Mouse (Mus musculus) embryonic fibroblast, embryonic 13.5 days (primary cell): ENCODE results near the gene Fgb.

Source experiments
- CTCF ChIP-seq: IDR thresholded peaks from 2 replicates; pipeline ENCODE4 v1.5.1; 2011; ENCODE audit warnings: mild to moderate bottlenecking, control low read depth, low read length, moderate library complexity, borderline replicate concordance; ENCODE audit not compliant: insufficient read depth
- POLR2A ChIP-seq: IDR thresholded peaks from 2 replicates; pipeline ENCODE4 v1.6.1; 2011; ENCODE audit warnings: low read depth, mild to moderate bottlenecking, control low read depth, low read length, moderate library complexity

GRCm38 (mm10) chr3:83099139-83099538 lies 49.5 kb upstream of the Fgb start:
- TF ChIP-seq CTCF (no peak), POLR2A (no peak)
